Mouse (Mus musculus): ENCODE results near the gene Slc44a4. TPM values are rescaled to one million over a fixed set of nuclear protein-coding genes. Genes with fewer than 3 reads are reported as not detected.
"Not testable (repeated sequence)": the region's sequence is repeated elsewhere in the genome, so short reads cannot be mapped to it uniquely, and the experiment has no call there.

The Slc44a4 gene
- total RNA-seq, 2 experiments from 2014 or later, result 0.43 TPM; not detected in 1

DNA sequence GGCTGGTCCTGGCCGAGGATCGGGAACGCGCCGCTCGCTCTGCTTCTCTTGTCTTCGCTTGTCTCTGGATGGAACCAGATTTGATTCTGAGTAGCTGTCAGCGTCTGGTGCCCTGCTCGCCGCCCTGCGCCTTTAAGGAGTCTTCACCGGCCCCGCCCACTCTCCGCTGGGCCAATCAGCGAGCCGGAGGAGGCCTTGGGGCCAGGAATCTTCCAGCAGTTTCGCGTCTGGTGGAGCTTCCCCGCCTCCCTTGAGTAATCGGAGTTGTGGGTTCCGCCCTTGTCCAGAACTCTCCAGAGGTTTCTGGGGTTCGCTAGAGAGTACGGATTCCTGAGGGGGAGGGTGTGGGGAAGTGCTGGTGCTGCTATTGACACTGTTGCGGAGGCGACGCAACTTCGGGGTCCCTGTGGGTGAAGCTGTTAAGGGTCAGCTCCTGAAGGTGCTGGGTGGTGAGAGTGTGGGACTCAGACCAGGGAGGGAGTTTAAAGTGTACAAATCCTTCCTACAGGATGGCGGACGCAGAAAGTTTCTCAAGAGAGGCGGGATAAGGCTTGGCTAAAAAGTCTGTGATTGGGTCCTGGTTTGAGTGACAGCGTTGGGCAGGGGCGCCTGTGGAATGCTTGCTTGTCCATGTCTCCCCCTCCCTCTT is 45.0 kb downstream of the Slc44a4 start, which contains the start of gene Hspa1b:
Hspa1b (minus strand) TSS at position 109 of the 649 bp plus-strand sequence.
- DNase-seq (ENCODE audit: low spot score in 2 of 2), result peak; percentile 75 to 88

- DNase-seq (ENCODE audit: low spot score in 2 of 2), result no peak
These were observed 45.7 kb downstream of the Slc44a4 start for GRCm38 (mm10) chr17:34959881-34960515.

- peak in 1 of 2 experiments; percentile 38 for DNase-seq (ENCODE audit: low spot score in 2 of 2)
These were observed 46.6 kb downstream of the Slc44a4 start for GRCm38 (mm10) chr17:34960702-34961493.

GRCm38 (mm10) chr17:34962125-34962524 is 47.9 kb downstream of the Slc44a4 start:
- DNase-seq (ENCODE audit: low spot score in 2 of 2), result no peak

- DNase-seq (ENCODE audit: low spot score in 2 of 2), result no peak
These were observed 48.6 kb downstream of the Slc44a4 start for GRCm38 (mm10) chr17:34962841-34963240.

DNA sequence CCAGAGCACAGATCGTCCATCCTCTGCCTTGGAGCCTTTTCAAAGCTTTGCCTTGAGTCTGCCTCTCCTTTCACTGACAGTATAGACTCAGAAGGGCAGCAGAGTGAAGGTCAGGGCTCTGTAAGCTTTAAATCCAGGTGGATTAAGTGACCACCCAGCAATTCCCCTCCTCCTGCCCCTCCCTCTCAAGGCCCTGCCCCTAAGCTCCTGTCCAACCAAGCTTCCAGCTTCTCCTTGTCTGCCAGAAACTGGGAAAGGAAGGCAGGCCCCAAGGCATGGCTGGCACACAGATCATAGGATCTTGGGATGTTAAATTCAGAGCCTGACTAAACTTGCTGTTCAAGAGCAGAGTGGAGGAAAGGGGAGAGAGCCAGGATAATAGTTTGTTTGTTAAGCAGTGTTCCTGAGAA is 50.4 kb downstream of the Slc44a4 start:
- no peak for DNase-seq (ENCODE audit: low spot score in 2 of 2)

GRCm38 (mm10) chr17:34965627-34966026 is 51.4 kb downstream of the Slc44a4 start:
- no peak for DNase-seq (ENCODE audit: low spot score in 2 of 2)

GRCm38 (mm10) chr17:34969822-34970221 is 55.6 kb downstream of the Slc44a4 start, which contains the start of gene Gm20481:
Gm20481 (plus strand) TSS chr17:34969912.
- DNase-seq (ENCODE audit: low spot score in 2 of 2), result not testable (repeated sequence)

DNA sequence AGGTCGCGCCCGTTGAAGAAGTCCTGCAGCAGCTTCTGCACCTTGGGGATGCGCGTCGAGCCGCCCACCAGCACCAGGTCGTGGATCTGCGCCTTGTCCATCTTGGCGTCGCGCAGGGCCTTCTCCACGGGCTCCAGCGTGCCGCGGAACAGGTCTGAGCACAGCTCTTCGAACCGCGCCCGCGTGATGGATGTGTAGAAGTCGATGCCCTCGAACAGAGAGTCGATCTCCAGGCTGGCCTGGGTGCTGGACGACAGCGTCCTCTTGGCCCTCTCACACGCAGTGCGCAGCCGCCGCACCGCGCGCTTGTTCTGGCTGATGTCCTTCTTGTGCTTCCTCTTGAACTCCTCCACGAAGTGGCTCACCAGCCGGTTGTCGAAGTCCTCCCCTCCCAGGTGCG is 56.6 kb downstream of the Slc44a4 start:
- not testable (repeated sequence) for DNase-seq (ENCODE audit: low spot score in 2 of 2)

DNA sequence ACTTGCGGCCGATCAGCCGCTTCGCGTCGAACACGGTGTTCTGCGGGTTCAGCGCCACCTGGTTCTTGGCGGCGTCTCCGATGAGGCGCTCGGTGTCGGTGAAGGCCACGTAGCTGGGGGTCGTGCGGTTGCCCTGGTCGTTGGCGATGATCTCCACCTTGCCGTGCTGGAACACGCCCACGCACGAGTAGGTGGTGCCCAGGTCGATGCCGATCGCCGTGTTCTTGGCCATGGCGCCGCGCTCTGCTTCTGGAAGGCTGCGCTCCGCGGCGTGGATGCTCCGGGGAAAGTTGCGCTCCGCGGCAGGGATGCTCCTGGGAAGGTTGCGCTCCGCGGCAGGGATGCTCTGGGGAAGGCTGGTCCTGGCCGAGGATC is 57.4 kb downstream of the Slc44a4 start:
- DNase-seq (ENCODE audit: low spot score in 2 of 2), result not testable (repeated sequence)

DNA sequence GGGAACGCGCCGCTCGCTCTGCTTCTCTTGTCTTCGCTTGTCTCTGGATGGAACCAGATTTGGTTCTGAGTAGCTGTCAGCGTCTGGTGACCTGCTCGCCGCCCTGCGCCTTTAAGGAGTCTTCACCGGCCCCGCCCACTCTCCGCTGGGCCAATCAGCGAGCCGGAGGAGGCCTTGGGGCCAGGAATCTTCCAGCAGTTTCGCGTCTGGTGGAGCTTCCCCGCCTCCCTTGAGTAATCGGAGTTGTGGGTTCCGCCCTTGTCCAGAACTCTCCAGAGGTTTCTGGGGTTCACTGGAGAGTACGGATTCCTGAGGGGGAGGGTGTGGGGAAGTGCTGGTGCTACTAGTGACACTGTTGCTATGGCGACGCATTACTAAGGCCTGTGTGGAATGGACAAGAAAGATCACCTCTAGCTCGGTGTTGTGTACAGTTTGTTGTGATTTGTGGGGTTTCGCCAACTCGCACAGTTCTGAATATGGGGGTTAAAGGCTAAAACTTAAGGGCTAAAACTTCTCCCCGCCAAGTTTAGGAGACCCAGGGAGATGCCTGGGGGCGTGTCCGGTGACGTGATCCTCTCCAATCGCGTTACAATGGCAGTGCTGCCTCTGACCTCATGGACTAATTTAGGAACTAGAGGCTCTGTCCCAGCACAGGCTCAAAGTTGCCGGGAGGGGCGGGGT is 57.9 kb downstream of the Slc44a4 start, which contains the start of the genes Hspa1a and Hspa1l:
Hspa1a (minus strand) TSS at position 88 of the 681 bp plus-strand sequence.
Hspa1l (plus strand) TSS at position 635 of the 681 bp plus-strand sequence.
- DNase-seq (ENCODE audit: low spot score in 2 of 2), result peak; percentile 76 to 85

DNA sequence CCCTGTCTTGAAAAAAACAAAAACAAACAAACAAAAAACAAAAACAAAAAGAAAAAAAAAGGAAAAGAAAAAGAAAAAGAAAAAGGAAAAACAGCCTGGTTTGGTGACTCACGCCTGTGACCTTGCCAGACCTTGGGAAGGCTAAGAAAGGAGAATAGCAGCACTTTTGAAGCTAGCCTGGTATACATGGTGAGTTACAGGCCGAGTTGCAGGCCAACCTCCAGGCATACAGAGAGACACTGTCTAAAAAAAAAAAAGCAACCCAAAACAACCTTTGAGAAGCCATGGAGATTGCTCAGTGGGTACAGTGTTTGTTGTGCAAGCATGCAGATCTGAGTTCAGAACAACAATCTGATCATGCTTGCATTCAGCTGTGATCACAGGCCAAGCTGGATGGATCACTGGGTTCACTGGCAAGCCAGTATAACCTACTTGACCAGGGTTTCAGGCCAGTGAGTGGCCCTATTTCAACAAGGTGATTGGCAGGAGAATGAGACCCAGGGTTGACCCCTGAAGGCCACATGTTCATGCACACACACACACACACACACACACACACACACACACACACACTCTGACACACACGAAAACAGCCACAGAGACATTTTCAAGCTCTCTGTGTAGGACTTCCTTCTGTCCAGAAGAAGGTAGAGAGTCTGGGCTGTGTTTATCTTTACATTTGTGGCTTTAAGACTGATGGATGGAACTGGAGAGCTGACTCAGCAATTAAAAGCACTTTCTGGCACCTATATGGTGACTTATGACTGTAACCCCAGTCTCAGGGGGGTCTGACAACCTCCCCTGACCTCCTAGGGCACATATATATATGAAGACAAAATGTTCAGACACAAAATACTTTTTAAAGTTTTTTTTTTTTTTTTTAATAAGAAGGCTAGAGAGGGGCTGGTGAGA is 61.6 kb downstream of the Slc44a4 start:
- no peak for DNase-seq (ENCODE audit: low spot score in 2 of 2)

GRCm38 (mm10) chr17:34977000-34977399 is 62.7 kb downstream of the Slc44a4 start:
- DNase-seq (ENCODE audit: low spot score in 2 of 2), result no peak

DNA sequence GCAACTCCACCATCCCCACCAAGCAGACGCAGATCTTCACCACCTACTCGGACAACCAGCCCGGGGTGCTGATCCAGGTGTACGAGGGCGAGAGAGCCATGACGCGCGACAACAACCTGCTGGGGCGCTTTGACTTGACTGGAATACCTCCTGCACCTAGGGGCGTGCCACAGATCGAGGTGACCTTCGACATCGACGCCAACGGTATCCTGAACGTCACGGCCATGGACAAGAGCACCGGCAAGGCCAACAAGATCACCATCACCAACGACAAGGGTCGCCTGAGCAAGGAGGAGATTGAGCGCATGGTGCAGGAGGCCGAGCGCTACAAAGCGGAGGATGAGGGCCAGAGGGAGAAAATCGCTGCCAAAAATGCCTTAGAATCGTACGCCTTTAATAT is 64.0 kb downstream of the Slc44a4 start:
- DNase-seq (ENCODE audit: low spot score in 2 of 2), result no peak

- no peak for DNase-seq (ENCODE audit: low spot score in 2 of 2)
These were observed 65.4 kb downstream of the Slc44a4 start for GRCm38 (mm10) chr17:34979631-34980030.

Other genes with a start within 250 kb of the Slc44a4 start
- 10 to 100 TPM; 12.1 to 12.3 TPM for gene Tnxb, start 243.9 kb upstream of the Slc44a4 start, total RNA-seq (2021)
- gene C4b, start 170.6 kb upstream of the Slc44a4 start, total RNA-seq (2021), result 10 to 100 TPM; 71.3 to 73.0 TPM
- under 1 TPM in 1 of 2 experiments, not detected in 1; 0.30 TPM for gene Cyp21a1, start 109.9 kb upstream of the Slc44a4 start, total RNA-seq (2021)
- gene Stk19, start 77.5 kb upstream of the Slc44a4 start, total RNA-seq (2021), result 10 to 100 TPM; 50.8 to 53.8 TPM
- 10 to 100 TPM; 36.6 to 40.8 TPM for gene Dxo, start 77.4 kb upstream of the Slc44a4 start, total RNA-seq (2021)
- gene Skiv2l, start 64.3 kb upstream of the Slc44a4 start, total RNA-seq (2021), result 10 to 100 TPM; 70.1 to 74.2 TPM
- 10 to 100 TPM; 34.1 to 39.6 TPM for gene Nelfe, start 64.1 kb upstream of the Slc44a4 start, total RNA-seq (2021)
- not detected for gene Cfb, start 51.9 kb upstream of the Slc44a4 start, total RNA-seq (2021)
- 1 to 10 TPM; 8.6 to 8.8 TPM for gene Zbtb12, start 35.0 kb upstream of the Slc44a4 start, total RNA-seq (2021)
- under 1 TPM in 1 of 2 experiments, not detected in 1; 0.10 TPM for gene Gm20547, start 32.4 kb upstream of the Slc44a4 start, total RNA-seq (2021)
- gene C2, start 16.2 kb upstream of the Slc44a4 start, total RNA-seq (2021), result 1 to 10 TPM in 1 of 2 experiments, under 1 TPM in 1; 0.89 to 3.1 TPM
- 100 to 1,000 TPM; 186 to 193 TPM for gene Ehmt2, start 16.0 kb upstream of the Slc44a4 start, total RNA-seq (2021)
- 10 to 100 TPM; 41.4 to 44.2 TPM for gene Neu1, start 16.8 kb downstream of the Slc44a4 start, total RNA-seq (2021)
- 10 to 100 TPM; 27.5 to 37.5 TPM for gene Hspa1b, start 44.8 kb downstream of the Slc44a4 start, total RNA-seq (2021)
- gene Gm20481, start 55.4 kb downstream of the Slc44a4 start, total RNA-seq (2021), result not detected
- 10 to 100 TPM; 24.3 to 27.8 TPM for gene Hspa1a, start 57.7 kb downstream of the Slc44a4 start, total RNA-seq (2021)
- under 1 TPM; 0.12 to 0.48 TPM for gene Hspa1l, start 58.2 kb downstream of the Slc44a4 start, total RNA-seq (2021)
- 10 to 100 TPM; 18.2 to 20.7 TPM for gene Lsm2, start 67.4 kb downstream of the Slc44a4 start, total RNA-seq (2021)
- 10 to 100 TPM; 46.6 to 50.4 TPM for gene Vars, start 86.5 kb downstream of the Slc44a4 start, total RNA-seq (2021)
- gene Vwa7, start 102.1 kb downstream of the Slc44a4 start, total RNA-seq (2021), result under 1 TPM; 0.15 to 0.22 TPM
- 1 to 10 TPM in 1 of 2 experiments, not detected in 1; 1.4 TPM for gene Sapcd1, start 113.5 kb downstream of the Slc44a4 start, total RNA-seq (2021)
- gene Msh5, start 132.3 kb downstream of the Slc44a4 start, total RNA-seq (2021), result 1 to 10 TPM; 1.5 to 1.6 TPM
- 1 to 10 TPM; 7.7 to 8.3 TPM for gene Clic1, start 135.5 kb downstream of the Slc44a4 start, total RNA-seq (2021)
- gene Ddah2, start 144.6 kb downstream of the Slc44a4 start, total RNA-seq (2021), result 10 to 100 TPM in 1 of 2 experiments, 1 to 10 TPM in 1; 9.4 to 11.0 TPM
- not detected for gene Ly6g6c, start 150.9 kb downstream of the Slc44a4 start, total RNA-seq (2021)
- not detected for gene Mpig6b, start 151.7 kb downstream of the Slc44a4 start, total RNA-seq (2021)
- 1 to 10 TPM; 3.6 to 5.0 TPM for gene Ly6g6e, start 162.4 kb downstream of the Slc44a4 start, total RNA-seq (2021)
- 1 to 10 TPM in 1 of 2 experiments, under 1 TPM in 1; 0.87 to 2.0 TPM for gene Ly6g6d, start 163.6 kb downstream of the Slc44a4 start, total RNA-seq (2021)
- gene Ly6g6f, start 171.1 kb downstream of the Slc44a4 start, total RNA-seq (2021), result under 1 TPM; 0.57 to 0.58 TPM
- 100 to 1,000 TPM in 1 of 2 experiments, 10 to 100 TPM in 1; 97.6 to 103 TPM for gene Abhd16a, start 174.8 kb downstream of the Slc44a4 start, total RNA-seq (2021)
- gene Ly6g5c, start 193.8 kb downstream of the Slc44a4 start, total RNA-seq (2021), result not detected
- under 1 TPM; 0.30 to 0.56 TPM for gene Ly6g5b, start 201.0 kb downstream of the Slc44a4 start, total RNA-seq (2021)
- 10 to 100 TPM; 15.2 to 17.1 TPM for gene Gpank1, start 207.0 kb downstream of the Slc44a4 start, total RNA-seq (2021)
- 100 to 1,000 TPM; 179 to 185 TPM for gene Csnk2b, start 207.6 kb downstream of the Slc44a4 start, total RNA-seq (2021)
- gene D17H6S53E, start 211.9 kb downstream of the Slc44a4 start, total RNA-seq (2021), result 10 to 100 TPM; 22.5 to 28.9 TPM
- gene Apom, start 217.6 kb downstream of the Slc44a4 start, total RNA-seq (2021), result not detected
- gene Bag6, start 220.7 kb downstream of the Slc44a4 start, total RNA-seq (2021), result 100 to 1,000 TPM; 323 to 339 TPM

Data from layer of hippocampus, adult 18-20 months (tissue).